Mouse (Mus musculus): ENCODE data around the gene Paf1. TPM values are rescaled to one million over a fixed set of nuclear protein-coding genes. Genes with fewer than 3 reads are reported as not detected.

Paf1 gene
- polyA plus RNA-seq, 1 experiment from 2014 or later, result 67.6 TPM

DNA sequence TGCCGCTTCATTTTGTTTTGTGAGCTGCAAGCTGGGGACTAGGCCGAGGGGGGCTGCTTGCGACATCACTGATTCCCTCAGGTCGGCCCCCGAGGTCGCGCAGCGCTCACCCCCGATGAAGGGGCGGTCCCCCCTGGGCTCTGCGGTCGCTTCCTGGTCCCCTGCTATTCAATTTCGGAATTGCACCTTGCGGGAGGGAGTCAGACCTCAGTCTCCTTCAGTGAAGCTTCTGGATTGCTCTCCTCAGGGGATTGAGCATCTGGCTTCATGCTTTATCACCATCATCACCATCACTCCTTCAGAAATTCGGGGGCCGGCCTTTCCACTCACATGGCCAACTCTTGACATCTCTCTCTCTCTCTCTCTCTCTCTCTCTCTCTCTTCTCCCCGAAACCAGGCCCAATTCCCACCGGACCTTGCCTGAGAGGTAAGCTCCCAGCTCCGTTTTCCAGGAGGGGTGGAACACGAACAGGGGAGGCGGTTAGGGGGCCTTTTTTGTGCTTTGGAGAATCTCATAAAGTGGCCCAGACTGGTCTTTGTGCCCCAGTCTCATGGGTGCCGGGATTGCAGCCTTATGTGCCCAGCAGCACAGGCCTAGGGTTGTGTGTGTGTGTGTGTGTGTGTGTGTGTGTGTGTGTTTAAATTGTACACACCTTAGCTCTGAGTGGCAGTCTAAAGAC, 661 bp downstream of the Paf1 start:
- H3K27ac ChIP-seq, result peak overlapping the region; percentile 83
- WGBS, result 4% methylated on average over 22 of the region's 22 CpGs
- no peaks in the 10 kb centered on the region for H3K27me3 ChIP-seq
- peak overlapping the region; percentile 78 for H3K9ac ChIP-seq
- H3K4me1 ChIP-seq, result peaks cover 17% of the 10 kb centered on the region
- H3K4me3 ChIP-seq, result peak overlapping the region; percentile 92
- no peak for ATAC-seq (ENCODE audit: insufficient number of reproducible peaks, low FRiP score, low TSS enrichment, low read depth)
- no peaks in the 10 kb centered on the region for H3K9me3 ChIP-seq
- H3K36me3 ChIP-seq, result peaks cover 57% of the 10 kb centered on the region
- peak overlapping the region; percentile 88 for H3K4me2 ChIP-seq

GRCm38 (mm10) chr7:28395425-28395824, 2.7 kb downstream of the Paf1 start:
- WGBS, result 94% methylated on average over 4 of the region's 4 CpGs
- Histone ChIP-seq H3K36me3 (peaks cover 56% of the 10 kb centered on the region), H3K27ac (no peak overlapping the region)

DNA sequence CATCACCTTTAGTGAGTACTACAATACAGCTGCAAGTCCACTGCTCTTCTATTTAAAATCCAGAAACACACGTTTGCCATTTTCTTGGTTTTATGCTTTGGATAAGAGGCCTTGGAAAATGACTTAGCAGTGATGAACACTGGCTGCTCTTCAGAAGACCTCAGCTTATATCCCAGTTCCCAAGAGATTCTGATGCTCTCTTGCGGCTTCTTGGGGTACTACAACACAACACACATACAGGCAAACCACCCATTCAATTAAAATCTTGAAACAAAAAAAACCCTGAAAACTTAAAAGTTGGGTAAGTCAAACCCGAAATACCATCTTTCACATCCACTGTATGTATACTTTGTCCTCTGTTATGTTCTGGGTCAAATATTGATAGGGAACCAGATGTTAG, 5.2 kb downstream of the Paf1 start:
- Histone ChIP-seq H3K4me3 (no peak overlapping the region), H3K4me2 (no peak overlapping the region), H3K27ac (no peak overlapping the region), H3K27me3 (no peaks in the 10 kb centered on the region), H3K9me3 (no peaks in the 10 kb centered on the region), H3K36me3 (peaks cover 77% of the 10 kb centered on the region), H3K9ac (no peak overlapping the region), H3K4me1 (peaks cover 9% of the 10 kb centered on the region)
- WGBS, result 64% methylated on average over 3 of the region's 3 CpGs
- no peak for ATAC-seq (ENCODE audit: insufficient number of reproducible peaks, low FRiP score, low TSS enrichment, low read depth)

More at GRCm38 (mm10) chr7:28395425-28395824, 2.7 kb downstream of the Paf1 start:
- Histone ChIP-seq H3K4me1 (peaks cover 17% of the 10 kb centered on the region), H3K9ac (no peak overlapping the region), H3K27me3 (no peaks in the 10 kb centered on the region), H3K4me3 (no peak overlapping the region), H3K4me2 (no peak overlapping the region), H3K9me3 (no peaks in the 10 kb centered on the region)
- ATAC-seq (ENCODE audit: insufficient number of reproducible peaks, low FRiP score, low TSS enrichment, low read depth), result no peak

DNA sequence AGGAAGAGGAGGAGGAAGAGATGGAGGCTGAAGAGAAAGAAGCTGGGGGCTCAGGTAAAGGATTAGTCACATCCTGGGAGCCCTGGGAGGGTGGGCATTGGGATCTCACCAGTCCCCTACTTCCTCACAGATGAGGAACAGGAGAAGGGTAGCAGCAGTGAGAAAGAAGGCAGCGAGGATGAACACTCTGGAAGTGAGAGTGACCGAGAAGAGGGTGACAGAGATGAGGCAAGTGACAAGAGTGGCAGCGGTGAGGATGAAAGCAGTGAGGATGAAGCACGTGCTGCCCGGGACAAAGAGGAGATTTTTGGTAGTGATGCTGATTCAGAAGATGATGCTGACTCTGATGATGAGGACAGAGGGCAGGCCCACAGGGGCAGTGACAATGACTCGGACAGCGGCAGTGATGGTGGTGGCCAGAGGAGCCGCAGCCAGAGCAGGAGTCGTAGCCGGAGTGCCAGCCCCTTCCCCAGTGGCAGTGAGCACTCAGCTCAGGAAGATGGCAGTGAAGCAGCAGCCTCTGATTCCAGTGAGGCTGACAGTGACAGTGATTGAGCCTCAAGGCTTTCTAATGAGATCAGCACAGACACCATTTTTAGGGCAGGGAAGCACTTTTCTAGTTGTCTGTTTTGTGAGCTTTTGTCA, 6.1 kb downstream of the Paf1 start:
- Histone ChIP-seq H3K9ac (no peak overlapping the region), H3K4me3 (no peak overlapping the region), H3K4me2 (no peak overlapping the region), H3K27me3 (no peaks in the 10 kb centered on the region), H3K9me3 (no peaks in the 10 kb centered on the region), H3K4me1 (peaks cover 2% of the 10 kb centered on the region; the same call in 1 of the 2 replicates), H3K27ac (no peak overlapping the region), H3K36me3 (peaks cover 85% of the 10 kb centered on the region)
- no peak for ATAC-seq (ENCODE audit: insufficient number of reproducible peaks, low FRiP score, low TSS enrichment, low read depth)
- WGBS, result 91% methylated on average over 10 of the region's 10 CpGs

DNA sequence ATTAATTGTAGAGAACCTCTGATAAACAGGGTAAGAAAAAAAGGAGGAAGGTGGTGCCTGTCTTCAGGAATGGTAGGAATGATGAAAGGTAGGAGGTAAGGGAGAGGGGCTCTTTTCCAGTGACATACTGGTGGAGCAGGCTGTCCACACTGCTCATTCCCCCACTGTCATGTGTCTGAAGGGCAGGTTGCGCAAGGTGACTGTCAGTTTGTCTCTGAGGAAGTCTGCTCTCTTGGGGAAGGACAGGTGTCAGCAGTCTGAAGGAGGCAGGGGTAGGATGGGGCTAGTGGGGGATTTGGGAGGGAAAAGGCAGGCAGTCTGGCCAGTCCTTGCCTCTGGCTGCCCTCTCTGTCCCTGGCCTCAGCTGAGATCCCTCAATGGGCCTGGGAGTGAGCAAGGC, 8.3 kb downstream of the Paf1 start:
- Histone ChIP-seq H3K4me2 (no peak overlapping the region), H3K4me1 (no peaks in the 10 kb centered on the region), H3K9ac (no peak overlapping the region), H3K27ac (peak overlapping the region; percentile 8; the same call in 1 of the 2 replicates), H3K36me3 (peaks cover 91% of the 10 kb centered on the region), H3K4me3 (no peak overlapping the region), H3K27me3 (no peaks in the 10 kb centered on the region), H3K9me3 (no peaks in the 10 kb centered on the region)
- 85% methylated on average over 1 of the region's 1 CpGs for WGBS
- no peak for ATAC-seq (ENCODE audit: insufficient number of reproducible peaks, low FRiP score, low TSS enrichment, low read depth)

DNA sequence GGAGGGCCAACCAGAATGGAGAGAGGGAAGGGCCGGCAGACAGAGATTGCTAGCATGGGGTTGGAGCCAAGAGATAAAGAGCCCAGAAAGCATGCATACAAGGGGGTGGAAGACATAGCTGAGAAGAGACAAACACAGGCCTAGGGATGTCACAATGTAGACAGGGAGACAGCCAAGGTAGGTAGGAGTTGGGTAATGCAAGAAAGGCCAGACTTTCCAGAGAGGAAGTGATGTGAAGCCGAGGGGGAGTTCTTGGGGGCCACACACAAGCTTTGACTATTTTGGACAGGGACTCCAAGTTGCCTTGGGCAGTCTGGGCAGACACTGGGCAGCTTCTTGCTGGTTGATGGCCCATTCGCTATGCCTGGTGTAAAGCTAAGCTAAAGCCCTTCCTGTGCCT, 9.2 kb downstream of the Paf1 start:
- no peak for ATAC-seq (ENCODE audit: insufficient number of reproducible peaks, low FRiP score, low TSS enrichment, low read depth)
- H3K9me3 ChIP-seq, result no peaks in the 10 kb centered on the region
- H3K4me1 ChIP-seq, result no peaks in the 10 kb centered on the region
- peaks cover 93% of the 10 kb centered on the region for H3K36me3 ChIP-seq
- H3K4me3 ChIP-seq, result no peak overlapping the region
- WGBS, result 81% methylated on average over 3 of the region's 3 CpGs
- no peaks in the 10 kb centered on the region for H3K27me3 ChIP-seq
- no peak overlapping the region for H3K9ac ChIP-seq
- no peak overlapping the region for H3K4me2 ChIP-seq
- no peak overlapping the region for H3K27ac ChIP-seq

GRCm38 (mm10) chr7:28410841-28411475, 18.2 kb downstream of the Paf1 start:
- H3K27me3 ChIP-seq, result no peaks in the 10 kb centered on the region
- peaks cover 94% of the 10 kb centered on the region for H3K36me3 ChIP-seq
- H3K4me3 ChIP-seq, result no peak overlapping the region
- no peak overlapping the region for H3K9ac ChIP-seq
- no peaks in the 10 kb centered on the region for H3K9me3 ChIP-seq
- H3K27ac ChIP-seq, result no peak overlapping the region
- 0 out of 2 replicates have a peak, but pooled peaks cover 3% of the 10 kb centered on the region for H3K4me1 ChIP-seq
- 87% methylated on average over 3 of the region's 3 CpGs for WGBS
- no peak for ATAC-seq (ENCODE audit: insufficient number of reproducible peaks, low FRiP score, low TSS enrichment, low read depth)
- H3K4me2 ChIP-seq, result no peak overlapping the region

- Histone ChIP-seq H3K9ac (no peak overlapping the region), H3K9me3 (no peaks in the 10 kb centered on the region), H3K27ac (no peak overlapping the region), H3K27me3 (no peaks in the 10 kb centered on the region), H3K4me3 (no peak overlapping the region), H3K36me3 (peaks cover 92% of the 10 kb centered on the region), H3K4me1 (0 out of 2 replicates have a peak, but pooled peaks cover 4% of the 10 kb centered on the region), H3K4me2 (no peak overlapping the region)
- 85% methylated on average over 4 of the region's 4 CpGs for WGBS
- ATAC-seq (ENCODE audit: insufficient number of reproducible peaks, low FRiP score, low TSS enrichment, low read depth), result no peak
These were observed 20.1 kb downstream of the Paf1 start for GRCm38 (mm10) chr7:28412826-28413225.

DNA sequence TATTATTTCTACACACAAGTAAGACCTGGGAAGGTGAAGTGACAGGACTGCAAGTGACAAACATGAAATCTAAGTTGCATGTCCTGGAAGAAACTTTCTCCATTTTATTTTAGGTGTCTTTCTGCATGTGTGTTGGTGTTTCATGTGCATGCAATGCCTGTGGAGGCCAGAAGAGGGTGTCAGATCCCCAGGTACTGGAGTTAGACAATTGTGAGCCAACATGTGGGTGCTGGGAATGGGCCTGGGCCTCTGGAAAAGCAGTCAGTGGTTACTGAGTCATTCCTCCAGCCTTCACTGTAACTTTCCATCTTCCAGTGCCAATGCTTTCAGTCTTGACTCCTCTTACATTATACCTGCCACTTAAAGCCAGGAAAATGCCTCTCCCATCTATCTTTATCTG, 24.6 kb downstream of the Paf1 start:
- H3K9ac ChIP-seq, result no peak overlapping the region
- H3K4me3 ChIP-seq, result no peak overlapping the region
- peaks cover 93% of the 10 kb centered on the region for H3K36me3 ChIP-seq
- peaks cover 12% of the 10 kb centered on the region; the same call in 1 of the 2 replicates for H3K4me1 ChIP-seq
- no peaks in the 10 kb centered on the region for H3K9me3 ChIP-seq
- H3K27me3 ChIP-seq, result no peaks in the 10 kb centered on the region
- ATAC-seq (ENCODE audit: insufficient number of reproducible peaks, low FRiP score, low TSS enrichment, low read depth), result no peak
- H3K4me2 ChIP-seq, result no peak overlapping the region
- no peak overlapping the region for H3K27ac ChIP-seq

- peak overlapping the region; percentile 50; the same call in 1 of the 2 replicates for H3K27ac ChIP-seq
- 0 out of 2 replicates have a peak, but pooled peaks have one; percentile 59 for ATAC-seq (ENCODE audit: insufficient number of reproducible peaks, low FRiP score, low TSS enrichment, low read depth)
- peaks cover 12% of the 10 kb centered on the region; the same call in 1 of the 2 replicates for H3K4me1 ChIP-seq
- H3K9ac ChIP-seq, result no peak overlapping the region
- H3K36me3 ChIP-seq, result peaks cover 93% of the 10 kb centered on the region
- no peak overlapping the region for H3K4me2 ChIP-seq
- WGBS, result 58% methylated on average over 8 of the region's 8 CpGs
- no peak overlapping the region for H3K4me3 ChIP-seq
- no peaks in the 10 kb centered on the region for H3K27me3 ChIP-seq
- H3K9me3 ChIP-seq, result no peaks in the 10 kb centered on the region
These were observed 25.4 kb downstream of the Paf1 start for GRCm38 (mm10) chr7:28418096-28418670.

DNA sequence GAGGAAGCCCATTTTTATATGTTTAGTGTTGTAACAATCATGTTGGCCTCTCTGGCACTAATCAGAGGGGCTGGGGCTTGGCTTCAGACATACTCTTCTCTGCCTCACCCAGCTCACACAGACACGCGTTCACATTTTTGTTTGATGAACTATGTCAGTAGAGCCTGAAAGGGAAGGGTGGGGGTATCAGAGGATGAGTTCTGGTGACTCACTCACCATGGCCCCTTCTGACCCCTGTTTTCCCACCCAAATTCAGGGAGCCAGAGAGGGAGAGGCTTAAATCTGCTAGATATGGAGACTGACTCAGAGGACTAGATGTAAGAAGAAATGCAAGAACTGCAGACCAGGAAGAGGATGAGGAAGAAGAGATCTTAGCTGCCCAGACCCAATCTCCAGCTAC, 26.7 kb downstream of the Paf1 start:
- no peaks in the 10 kb centered on the region for H3K9me3 ChIP-seq
- H3K36me3 ChIP-seq, result peaks cover 91% of the 10 kb centered on the region
- 78% methylated on average over 2 of the region's 2 CpGs for WGBS
- H3K4me3 ChIP-seq, result no peak overlapping the region
- no peak for ATAC-seq (ENCODE audit: insufficient number of reproducible peaks, low FRiP score, low TSS enrichment, low read depth)
- peaks cover 12% of the 10 kb centered on the region; the same call in 1 of the 2 replicates for H3K4me1 ChIP-seq
- no peak overlapping the region for H3K4me2 ChIP-seq
- H3K9ac ChIP-seq, result no peak overlapping the region
- no peak overlapping the region for H3K27ac ChIP-seq
- no peaks in the 10 kb centered on the region for H3K27me3 ChIP-seq

- no peaks in the 10 kb centered on the region for H3K27me3 ChIP-seq
- no peak overlapping the region for H3K27ac ChIP-seq
- peaks cover 61% of the 10 kb centered on the region for H3K36me3 ChIP-seq
- H3K4me1 ChIP-seq, result peaks cover 9% of the 10 kb centered on the region; the same call in 1 of the 2 replicates
- no peaks in the 10 kb centered on the region for H3K9me3 ChIP-seq
- 93% methylated on average over 1 of the region's 1 CpGs for WGBS
- ATAC-seq (ENCODE audit: insufficient number of reproducible peaks, low FRiP score, low TSS enrichment, low read depth), result no peak
- H3K9ac ChIP-seq, result no peak overlapping the region
- H3K4me2 ChIP-seq, result no peak overlapping the region
- H3K4me3 ChIP-seq, result no peak overlapping the region
These were observed 30.3 kb downstream of the Paf1 start for GRCm38 (mm10) chr7:28423018-28423417.
